Mouse (Mus musculus) forebrain, postnatal 0 days (tissue): ENCODE measurements around the gene Fam160a1. TPM values are rescaled to one million over a fixed set of nuclear protein-coding genes. Genes with fewer than 3 reads are reported as not detected.

ENCODE experiments used
- ATAC-seq: fragments of 200-750 bp; cut with Nextera tagmentation; 2 replicates; pipeline ENCODE4 v1.8.0; 2017; ENCODE audit warnings: mild to moderate bottlenecking, moderate library complexity
- DNase-seq: peaks from one replicate; pipeline ENCODE4 v3.0.0-alpha.2; 2015
- H3K27ac ChIP-seq: fragments of 300-500 bp; sonication (generic); 2 replicates; pipeline ENCODE4 v1.5.1; 2014; ENCODE audit warnings: low read depth, mild to moderate bottlenecking, antibody characterized with exemption, low read length, moderate library complexity, mixed read lengths
- H3K27me3 ChIP-seq: fragments of 300-500 bp; sonication (generic); 2 replicates; pipeline ENCODE4 v1.6.1; 2014; ENCODE audit warnings: mild to moderate bottlenecking, low read length, mixed read lengths; ENCODE audit not compliant: insufficient read depth
- H3K36me3 ChIP-seq: fragments of 300-500 bp; sonication (generic); 2 replicates; pipeline ENCODE4 v1.6.1; 2014; ENCODE audit warnings: mild to moderate bottlenecking, moderate library complexity; ENCODE audit not compliant: insufficient read depth
- H3K4me1 ChIP-seq: fragments of 300-500 bp; sonication (generic); 2 replicates; pipeline ENCODE4 v1.6.1; 2014; ENCODE audit warnings: antibody characterized with exemption; ENCODE audit not compliant: insufficient read depth
- H3K4me2 ChIP-seq: fragments of 300-500 bp; sonication (generic); 2 replicates; pipeline ENCODE4 v1.6.1; 2014; ENCODE audit warnings: low read depth, mild to moderate bottlenecking, moderate library complexity
- H3K4me3 ChIP-seq: fragments of 300-500 bp; sonication (generic); 2 replicates; pipeline ENCODE4 v1.5.1; 2014; ENCODE audit warnings: low read depth, low read length, mixed read lengths
- H3K9ac ChIP-seq: fragments of 300-500 bp; sonication (generic); 2 replicates; pipeline ENCODE4 v1.6.1; 2014; ENCODE audit warnings: mild to moderate bottlenecking
- H3K9me3 ChIP-seq: fragments of 300-500 bp; sonication (generic); 2 replicates; pipeline ENCODE4 v1.6.1; 2016; ENCODE audit warnings: low read length
- CTCF ChIP-seq: sonication (generic); IDR thresholded peaks from 2 replicates; pipeline ENCODE4 v1.5.1; 2016; ENCODE audit warnings: antibody characterized with exemption, control low read depth, low read depth
- WGBS: fragments of 180-500 bp; shearing (Covaris S2); extraction: QIAGEN DNeasy Blood & Tissue Kit; methylation state at CpG from one replicate; pipeline ENCODE4 v1.1.7; 2014; 5-methylcytosine and 5-hydroxymethylcytosine counted together
- polyA plus RNA-seq: library from polyadenylated mRNA; unstranded; fragments of >200 nt; fragmentation: Nextera tagmentation; extraction: Ambion mirVana; gene quantifications from 2 replicates; pipeline ENCODE4 v1.2.1, GENCODE M21; 2015
- total RNA-seq: library from RNA; depleted of rRNA; stranded (reverse); fragments of >200 nt; gene quantifications from 2 replicates; pipeline ENCODE4 v1.2.3, GENCODE M21; 2014

Fam160a1 gene
- total and polyA plus RNA-seq, 2 experiments from 2014 or later, result 0.67 to 2.6 TPM

DNA sequence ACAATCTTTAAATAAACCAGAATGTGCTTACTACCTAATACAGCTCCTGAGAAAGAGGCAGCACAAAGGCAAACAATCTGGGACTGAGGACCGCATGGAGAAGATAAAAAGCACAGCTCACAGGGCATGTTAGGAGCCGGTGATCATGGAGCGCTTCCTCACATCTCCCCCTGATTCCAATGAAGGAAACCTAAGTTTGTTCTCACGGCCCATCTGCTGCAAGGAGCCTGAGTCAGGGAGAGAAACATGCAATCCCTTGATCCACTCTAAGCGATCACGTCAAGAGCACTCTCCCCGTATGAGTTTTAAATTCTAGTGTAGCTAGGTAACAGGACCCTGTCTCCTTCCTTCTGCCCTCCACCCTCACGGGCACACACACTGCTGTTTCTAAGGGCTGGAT lies 140.0 kb downstream of the Fam160a1 start:
- no peak for DNase-seq
- H3K9ac ChIP-seq, result no peak overlapping the region
- 75% methylated on average over 8 of the region's 8 CpGs for WGBS
- H3K4me3 ChIP-seq, result no peak overlapping the region
- no peak overlapping the region for H3K4me2 ChIP-seq
- no peaks in the 10 kb centered on the region for H3K27me3 ChIP-seq
- no peak for ATAC-seq
- no peak overlapping the region for H3K27ac ChIP-seq
- H3K4me1 ChIP-seq, result no peaks in the 10 kb centered on the region
- H3K36me3 ChIP-seq, result no peaks in the 10 kb centered on the region
- no peaks in the 10 kb centered on the region for H3K9me3 ChIP-seq
- no peak for TF ChIP-seq CTCF

DNA sequence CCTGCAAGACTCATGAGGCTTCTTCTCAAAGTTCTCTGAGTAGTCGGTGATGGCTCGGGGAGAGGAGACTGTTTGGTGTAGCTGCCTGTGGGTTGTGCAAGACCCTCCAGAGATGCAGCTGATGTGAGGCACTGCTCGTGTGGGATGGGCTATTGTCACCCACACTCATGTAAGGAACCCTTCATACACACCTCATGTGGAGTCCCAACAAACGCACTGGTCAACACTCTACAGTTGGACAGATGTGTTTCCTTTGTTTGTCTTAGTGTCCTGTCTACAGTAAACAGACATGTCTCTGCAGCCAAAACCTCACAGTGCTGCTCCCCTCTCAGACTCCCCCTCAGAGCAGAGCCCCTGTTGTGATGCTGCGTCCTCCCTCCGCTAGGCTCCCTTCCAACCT lies 147.2 kb downstream of the Fam160a1 start:
- WGBS, result 81% methylated on average over 6 of the region's 6 CpGs
- Histone ChIP-seq H3K36me3 (no peaks in the 10 kb centered on the region), H3K4me3 (no peak overlapping the region), H3K4me1 (peaks cover 4% of the 10 kb centered on the region; the same call in 1 of the 2 replicates), H3K27me3 (no peaks in the 10 kb centered on the region), H3K27ac (no peak overlapping the region), H3K9me3 (no peaks in the 10 kb centered on the region), H3K4me2 (no peak overlapping the region), H3K9ac (no peak overlapping the region)
- no peak for TF ChIP-seq CTCF
- ATAC-seq, result no peak
- no peak for DNase-seq

DNA sequence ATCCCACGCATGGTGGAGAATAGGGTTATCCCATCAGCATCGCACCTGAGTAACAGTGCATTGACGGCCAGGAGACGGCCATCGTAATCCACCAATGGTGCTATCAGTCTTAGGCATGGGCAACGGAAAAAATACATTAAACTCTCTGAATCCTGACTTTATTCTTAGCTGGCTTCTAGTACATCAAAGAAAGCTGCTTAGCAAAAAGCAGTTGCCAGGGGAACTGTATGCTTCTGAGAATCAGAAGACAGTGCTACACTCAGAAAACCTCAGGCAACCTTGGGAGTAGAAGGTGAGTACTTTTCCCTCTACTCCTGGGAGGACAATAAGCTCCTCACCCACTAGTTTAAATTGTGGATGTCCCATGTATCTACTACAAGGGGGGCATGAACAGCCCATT lies 149.4 kb downstream of the Fam160a1 start:
- H3K27ac ChIP-seq, result peak overlapping the region; percentile 36; the same call in 1 of the 2 replicates
- H3K4me2 ChIP-seq, result no peak overlapping the region
- no peak for TF ChIP-seq CTCF
- H3K36me3 ChIP-seq, result no peaks in the 10 kb centered on the region
- no peaks in the 10 kb centered on the region for H3K27me3 ChIP-seq
- H3K4me3 ChIP-seq, result no peak overlapping the region
- H3K4me1 ChIP-seq, result peaks cover 12% of the 10 kb centered on the region
- H3K9me3 ChIP-seq, result no peaks in the 10 kb centered on the region
- ATAC-seq (peak; percentile 52), DNase-seq (peak; percentile 42)
- 77% methylated on average over 6 of the region's 6 CpGs for WGBS
- H3K9ac ChIP-seq, result no peak overlapping the region

DNA sequence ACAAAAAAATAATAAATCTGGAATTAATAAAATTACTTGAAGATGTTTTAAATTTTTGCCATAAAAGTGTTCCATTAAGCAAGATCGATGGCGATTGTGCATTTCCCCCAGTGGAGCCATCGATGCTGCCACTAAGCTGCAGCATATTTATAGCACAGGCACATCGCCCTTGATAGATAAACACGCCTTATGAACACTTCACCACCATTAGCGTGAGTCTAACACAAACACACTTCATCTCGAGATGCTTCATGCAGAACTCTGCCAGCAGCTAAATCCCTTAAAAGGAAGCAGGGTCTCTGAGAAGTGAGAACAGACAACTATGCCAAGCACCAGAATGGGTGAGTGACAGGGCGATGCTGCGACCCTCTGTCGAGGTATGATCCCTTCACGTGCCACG lies 150.4 kb downstream of the Fam160a1 start:
- H3K9me3 ChIP-seq, result no peaks in the 10 kb centered on the region
- no peak for DNase-seq
- peak; percentile 24 for ATAC-seq
- H3K4me2 ChIP-seq, result no peak overlapping the region
- no peak for TF ChIP-seq CTCF
- H3K4me3 ChIP-seq, result no peak overlapping the region
- peak overlapping the region; percentile 36; the same call in 1 of the 2 replicates for H3K27ac ChIP-seq
- 61% methylated on average over 12 of the region's 12 CpGs for WGBS
- no peaks in the 10 kb centered on the region for H3K27me3 ChIP-seq
- no peaks in the 10 kb centered on the region for H3K36me3 ChIP-seq
- no peak overlapping the region for H3K9ac ChIP-seq
- H3K4me1 ChIP-seq, result peaks cover 16% of the 10 kb centered on the region

DNA sequence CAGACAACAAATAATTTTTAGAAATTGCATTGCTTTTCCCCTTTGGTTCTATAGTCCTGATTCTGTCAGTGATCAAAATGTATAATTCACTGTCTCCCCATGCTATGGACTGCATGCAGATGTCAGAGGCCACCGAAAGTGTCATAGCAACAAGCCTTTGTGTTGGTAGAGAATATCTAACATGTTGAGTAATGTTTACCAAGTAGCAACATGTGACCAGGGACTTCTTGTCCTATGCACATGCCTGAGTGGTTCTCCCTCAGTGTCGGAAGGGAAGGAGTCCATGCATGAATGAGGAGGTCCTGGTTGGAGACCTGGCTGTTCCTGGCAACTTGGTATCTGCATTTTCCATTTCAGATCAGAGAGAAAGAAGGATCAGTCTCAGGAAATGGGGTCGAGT lies 150.9 kb downstream of the Fam160a1 start:
- Histone ChIP-seq H3K4me3 (no peak overlapping the region), H3K4me1 (peaks cover 16% of the 10 kb centered on the region), H3K4me2 (no peak overlapping the region), H3K27ac (no peak overlapping the region), H3K27me3 (no peaks in the 10 kb centered on the region), H3K9ac (no peak overlapping the region), H3K9me3 (no peaks in the 10 kb centered on the region), H3K36me3 (no peaks in the 10 kb centered on the region)
- DNase-seq (no peak), ATAC-seq (no peak)
- 76% methylated on average over 3 of the region's 3 CpGs for WGBS
- TF ChIP-seq CTCF, result no peak

DNA sequence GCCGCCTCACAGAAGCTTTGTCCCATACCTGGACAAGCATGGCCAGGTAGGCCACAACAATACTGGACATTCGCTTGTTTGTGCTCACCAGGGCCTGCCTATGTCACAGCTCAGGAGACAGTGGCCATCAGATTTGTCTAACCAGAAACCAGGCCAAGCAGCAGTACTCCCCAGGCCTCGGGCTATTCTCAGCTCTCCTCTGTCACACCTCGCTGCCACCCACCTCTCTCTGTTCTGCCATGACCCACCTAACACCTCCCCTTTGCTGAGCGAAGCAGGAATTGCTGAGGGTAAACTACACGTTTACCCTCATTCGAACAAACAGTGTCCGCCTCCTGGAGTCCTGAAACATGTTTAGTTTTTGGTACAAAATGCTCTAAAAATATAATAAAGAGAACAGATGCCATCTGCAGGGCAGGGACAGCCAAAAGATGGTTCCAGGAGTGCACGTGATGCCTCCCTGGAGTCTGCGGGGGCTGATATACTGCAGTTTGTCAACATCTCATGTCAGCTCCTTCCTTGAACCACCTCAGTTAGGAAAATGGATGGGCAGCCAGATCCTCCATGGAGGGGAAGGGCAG lies 152.4 kb downstream of the Fam160a1 start:
- no peaks in the 10 kb centered on the region for H3K9me3 ChIP-seq
- WGBS, result 74% methylated on average over 10 of the region's 10 CpGs
- H3K27ac ChIP-seq, result no peak overlapping the region
- peak; percentile 49 for DNase-seq
- H3K36me3 ChIP-seq, result no peaks in the 10 kb centered on the region
- H3K4me2 ChIP-seq, result no peak overlapping the region
- peak; percentile 28; the same call in 1 of the 2 replicates for ATAC-seq
- H3K4me3 ChIP-seq, result no peak overlapping the region
- H3K9ac ChIP-seq, result no peak overlapping the region
- H3K4me1 ChIP-seq, result peaks cover 16% of the 10 kb centered on the region
- no peaks in the 10 kb centered on the region for H3K27me3 ChIP-seq
- 0 out of 2 replicates have a peak, but pooled peaks have one; percentile 2 for TF ChIP-seq CTCF

DNA sequence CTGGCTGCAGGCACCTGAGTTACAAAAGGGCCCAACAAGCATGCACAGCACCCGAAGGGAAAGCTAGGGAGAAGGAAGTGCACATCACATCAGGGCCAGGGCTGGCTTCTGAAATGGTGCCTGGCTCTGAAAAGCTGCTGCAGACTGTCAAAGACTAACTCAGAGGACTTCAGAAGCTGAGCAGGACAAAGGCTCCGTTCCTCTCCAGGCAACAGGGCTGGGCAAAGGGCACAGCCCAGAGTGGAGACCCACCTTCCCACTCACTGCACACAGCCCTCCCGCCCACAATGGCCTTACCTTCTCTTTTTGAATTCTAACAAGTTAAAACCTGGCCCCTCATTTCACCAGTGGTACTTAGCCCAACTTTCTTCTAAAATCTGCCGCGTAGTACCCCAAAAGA lies 153.3 kb downstream of the Fam160a1 start:
- H3K27ac ChIP-seq, result no peak overlapping the region; the same call in 1 of the 2 replicates
- DNase-seq (no peak), ATAC-seq (no peak)
- H3K4me2 ChIP-seq, result no peak overlapping the region
- H3K4me3 ChIP-seq, result no peak overlapping the region
- no peaks in the 10 kb centered on the region for H3K27me3 ChIP-seq
- H3K36me3 ChIP-seq, result no peaks in the 10 kb centered on the region
- H3K4me1 ChIP-seq, result peaks cover 16% of the 10 kb centered on the region
- no peaks in the 10 kb centered on the region for H3K9me3 ChIP-seq
- H3K9ac ChIP-seq, result no peak overlapping the region
- TF ChIP-seq CTCF, result no peak
- 70% methylated on average over 5 of the region's 5 CpGs for WGBS
